Mouse (Mus musculus) liver, postnatal 0 days (tissue): Measurements from ENCODE around the gene Atp13a3.

Source experiments
- CTCF ChIP-seq: sonication (generic); IDR thresholded peaks from 2 replicates; pipeline ENCODE4 v1.5.1; 2016; ENCODE audit warnings: antibody characterized with exemption, low read depth
- EP300 ChIP-seq: IDR thresholded peaks from 2 replicates; pipeline ENCODE4 v1.6.1; 2016; ENCODE audit warnings: antibody characterized with exemption, low read depth, mild to moderate bottlenecking

DNA sequence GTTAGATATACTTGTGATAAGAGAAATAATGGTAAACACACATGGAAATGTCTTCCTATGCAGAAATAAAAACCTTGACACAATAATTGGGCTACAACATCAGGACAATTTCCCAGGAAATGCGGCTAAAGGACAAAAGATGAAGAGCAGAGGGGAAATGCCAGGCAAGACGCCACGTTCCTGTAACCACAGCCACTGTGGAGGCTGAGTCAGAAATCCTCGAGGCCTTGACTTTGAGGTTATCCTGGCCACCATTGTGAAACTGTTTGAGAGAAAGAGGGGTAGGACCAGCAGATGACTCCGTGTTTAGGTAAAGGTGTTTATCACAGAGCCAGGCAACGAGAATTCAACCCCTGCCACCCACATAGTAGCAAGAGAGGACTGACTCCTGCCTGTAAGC is 33.6 kb upstream of the Atp13a3 start:
- TF ChIP-seq CTCF (no peak), EP300 (no peak)
